Mouse (Mus musculus): ENCODE data around the gene Psenen. TPM values are rescaled to one million over a fixed set of nuclear protein-coding genes. Genes with fewer than 3 reads are reported as not detected.
A peak's percentile ranks its signal among the peaks of the same experiment; 100 is the strongest.

Psenen gene
- 127 and 133 TPM in 2 replicates for polyA plus RNA-seq (2012; rRNA removed)

- H3K4me3 ChIP-seq (ENCODE audit: insufficient read depth, low read length) = peak within 1 kb of the TSS; percentile 50
- TF ChIP-seq POLR2A (IDR thresholded peaks at IDR 0.05; ENCODE audit: extremely low read depth, insufficient read depth, low read length) (peak; percentile 66), CTCF (IDR thresholded peaks at IDR 0.05; ENCODE audit: extremely low read depth, insufficient read depth, low read length) (no peak)
- H3K27ac ChIP-seq (ENCODE audit: insufficient read depth, low read length) = peak within 1 kb of the TSS; percentile 41
- peaks cover 3% of the 10 kb centered on the region; the same call in 1 of the 2 replicates for H3K4me1 ChIP-seq (ENCODE audit: control insufficient read depth, insufficient read depth, low read length)
Measured at GRCm38 (mm10) chr7:30563117-30563905, at the start of gene Psenen, which contains the start of the genes U2af1l4 and Gm49396. Gene Psenen, minus strand, starts transcription at chr7:30563627. Gene U2af1l4, plus strand, starts transcription at chr7:30563301. Gene Gm49396, plus strand, starts transcription at chr7:30563344.

GRCm38 (mm10) chr7:30612654-30613402 lies 49.4 kb upstream of the Psenen start, which contains the start of gene Upk1a:
Gene Upk1a, minus strand, starts transcription at chr7:30612847.
- no peak for TF ChIP-seq CTCF (IDR thresholded peaks at IDR 0.05; ENCODE audit: extremely low read depth, insufficient read depth, low read length)
- no peak for TF ChIP-seq POLR2A (IDR thresholded peaks at IDR 0.05; ENCODE audit: extremely low read depth, insufficient read depth, low read length)
- Histone ChIP-seq H3K4me1 (ENCODE audit: control insufficient read depth, insufficient read depth, low read length) (no peaks in the 10 kb centered on the region), H3K4me3 (ENCODE audit: insufficient read depth, low read length) (no peak within 1 kb of the TSS), H3K27ac (ENCODE audit: insufficient read depth, low read length) (no peak within 1 kb of the TSS)

- H3K4me3 ChIP-seq (ENCODE audit: insufficient read depth, low read length) = no peak overlapping the region
- no peaks in the 10 kb centered on the region for H3K4me1 ChIP-seq (ENCODE audit: control insufficient read depth, insufficient read depth, low read length)
- TF ChIP-seq CTCF (IDR thresholded peaks at IDR 0.05; ENCODE audit: extremely low read depth, insufficient read depth, low read length) (no peak), POLR2A (IDR thresholded peaks at IDR 0.05; ENCODE audit: extremely low read depth, insufficient read depth, low read length) (no peak)
- H3K27ac ChIP-seq (ENCODE audit: insufficient read depth, low read length) = no peak overlapping the region
Measured at GRCm38 (mm10) chr7:30610043-30610442, 46.6 kb upstream of the Psenen start.

GRCm38 (mm10) chr7:30608476-30608875 lies 45.0 kb upstream of the Psenen start:
- no peak overlapping the region for H3K4me3 ChIP-seq (ENCODE audit: insufficient read depth, low read length)
- no peak overlapping the region for H3K27ac ChIP-seq (ENCODE audit: insufficient read depth, low read length)
- TF ChIP-seq POLR2A (IDR thresholded peaks at IDR 0.05; ENCODE audit: extremely low read depth, insufficient read depth, low read length) = no peak
- no peak for TF ChIP-seq CTCF (IDR thresholded peaks at IDR 0.05; ENCODE audit: extremely low read depth, insufficient read depth, low read length)
- no peaks in the 10 kb centered on the region for H3K4me1 ChIP-seq (ENCODE audit: control insufficient read depth, insufficient read depth, low read length)

GRCm38 (mm10) chr7:30607706-30608309 lies 44.4 kb upstream of the Psenen start:
- TF ChIP-seq CTCF (IDR thresholded peaks at IDR 0.05; ENCODE audit: extremely low read depth, insufficient read depth, low read length) (peak; percentile 45), POLR2A (IDR thresholded peaks at IDR 0.05; ENCODE audit: extremely low read depth, insufficient read depth, low read length) (no peak)

GRCm38 (mm10) chr7:30604944-30605343 lies 41.5 kb upstream of the Psenen start:
- H3K4me3 ChIP-seq (ENCODE audit: insufficient read depth, low read length) = no peak overlapping the region
- no peak for TF ChIP-seq CTCF (IDR thresholded peaks at IDR 0.05; ENCODE audit: extremely low read depth, insufficient read depth, low read length)
- TF ChIP-seq POLR2A (IDR thresholded peaks at IDR 0.05; ENCODE audit: extremely low read depth, insufficient read depth, low read length) = no peak
- H3K27ac ChIP-seq (ENCODE audit: insufficient read depth, low read length) = no peak overlapping the region
- no peaks in the 10 kb centered on the region for H3K4me1 ChIP-seq (ENCODE audit: control insufficient read depth, insufficient read depth, low read length)

More at GRCm38 (mm10) chr7:30607706-30608309, 44.4 kb upstream of the Psenen start:
- Histone ChIP-seq H3K27ac (ENCODE audit: insufficient read depth, low read length) (no peak overlapping the region), H3K4me3 (ENCODE audit: insufficient read depth, low read length) (no peak overlapping the region), H3K4me1 (ENCODE audit: control insufficient read depth, insufficient read depth, low read length) (no peaks in the 10 kb centered on the region)

- no peak for TF ChIP-seq CTCF (IDR thresholded peaks at IDR 0.05; ENCODE audit: extremely low read depth, insufficient read depth, low read length)
- no peak for TF ChIP-seq POLR2A (IDR thresholded peaks at IDR 0.05; ENCODE audit: extremely low read depth, insufficient read depth, low read length)
- H3K27ac ChIP-seq (ENCODE audit: insufficient read depth, low read length) = no peak overlapping the region
- no peak overlapping the region for H3K4me3 ChIP-seq (ENCODE audit: insufficient read depth, low read length)
- no peaks in the 10 kb centered on the region for H3K4me1 ChIP-seq (ENCODE audit: control insufficient read depth, insufficient read depth, low read length)
Measured at GRCm38 (mm10) chr7:30604424-30604823, 41.0 kb upstream of the Psenen start.

- Histone ChIP-seq H3K4me3 (ENCODE audit: insufficient read depth, low read length) (no peak overlapping the region), H3K27ac (ENCODE audit: insufficient read depth, low read length) (no peak overlapping the region), H3K4me1 (ENCODE audit: control insufficient read depth, insufficient read depth, low read length) (no peaks in the 10 kb centered on the region)
- TF ChIP-seq POLR2A (IDR thresholded peaks at IDR 0.05; ENCODE audit: extremely low read depth, insufficient read depth, low read length) (no peak), CTCF (IDR thresholded peaks at IDR 0.05; ENCODE audit: extremely low read depth, insufficient read depth, low read length) (no peak)
Measured at GRCm38 (mm10) chr7:30602583-30602982, 39.2 kb upstream of the Psenen start.

- Histone ChIP-seq H3K4me1 (ENCODE audit: control insufficient read depth, insufficient read depth, low read length) (no peaks in the 10 kb centered on the region), H3K4me3 (ENCODE audit: insufficient read depth, low read length) (no peak overlapping the region), H3K27ac (ENCODE audit: insufficient read depth, low read length) (no peak overlapping the region)
- no peak for TF ChIP-seq CTCF (IDR thresholded peaks at IDR 0.05; ENCODE audit: extremely low read depth, insufficient read depth, low read length)
- no peak for TF ChIP-seq POLR2A (IDR thresholded peaks at IDR 0.05; ENCODE audit: extremely low read depth, insufficient read depth, low read length)
Measured at GRCm38 (mm10) chr7:30600651-30601050, 37.2 kb upstream of the Psenen start.
